Mouse (Mus musculus) embryonic fibroblast, embryonic 13.5 days (primary cell): ENCODE measurements around the gene Chrm4.

Experiments
- CTCF ChIP-seq: IDR thresholded peaks from 2 replicates; pipeline ENCODE4 v1.5.1; 2011; ENCODE audit warnings: mild to moderate bottlenecking, control low read depth, low read length, moderate library complexity, borderline replicate concordance; ENCODE audit not compliant: insufficient read depth
- POLR2A ChIP-seq: IDR thresholded peaks from 2 replicates; pipeline ENCODE4 v1.6.1; 2011; ENCODE audit warnings: low read depth, mild to moderate bottlenecking, control low read depth, low read length, moderate library complexity

DNA sequence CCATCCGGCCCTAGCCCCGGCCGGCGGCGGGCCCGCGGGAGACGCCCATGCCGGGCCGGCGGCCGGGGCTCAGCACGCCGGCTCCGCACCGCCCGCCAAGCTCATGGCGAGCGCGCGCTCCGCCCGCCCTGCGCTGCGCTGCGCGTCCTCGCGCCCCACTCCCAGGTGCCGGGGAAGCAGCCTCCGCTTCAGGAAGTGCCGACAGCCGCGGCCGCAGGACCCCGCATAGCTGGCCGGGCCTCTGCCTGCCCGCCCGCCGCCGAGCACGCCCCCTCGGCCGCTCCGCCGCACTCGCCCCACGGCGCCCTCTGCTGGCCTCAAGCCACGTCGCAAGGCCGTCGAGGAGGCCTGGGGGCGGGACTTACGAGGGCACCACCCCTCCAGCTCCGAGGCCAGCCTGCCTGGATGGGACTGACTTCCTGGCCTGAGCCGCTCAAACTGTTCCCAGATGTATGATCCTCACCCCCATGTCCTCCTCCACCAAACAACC is 36.4 kb downstream of the Chrm4 start:
- TF ChIP-seq CTCF (peak; percentile 83), POLR2A (peak; percentile 71)
